ENCODE assay signal across 9 mouse cellular contexts in genomic region chr5:66337025-66337968, GRCm38 (mm10).
A peak's percentile ranks its signal among the peaks of the same experiment; 100 is the strongest.
DNase-seq lines count a peak whose midpoint lies in the region; ATAC-seq lines count a peak whose summit lies in the region.
"Had no signal": no experiment of that assay in that cellular context is flagged by ENCODE, and none has a peak within 500 bp of the region (broad histone marks: within the 10 kb centered on the region; RNA-seq: fewer than 3 reads in every experiment).

No protein-coding gene starts in this region.

- H3K27ac ChIP-seq in embryonic facial prominence, embryonic 13.5 days = no peak overlapping the region
- peak overlapping the region; percentile 81 for H3K27ac ChIP-seq in heart, embryonic 15.5 days
- no peak overlapping the region for H3K27ac ChIP-seq in kidney, embryonic 15.5 days
- H3K27ac ChIP-seq: macrophage had no signal

- peak overlapping the region; percentile 90 for H3K4me2 ChIP-seq in embryonic facial prominence, embryonic 13.5 days
- H3K4me2 ChIP-seq in heart, embryonic 15.5 days = peak overlapping the region; percentile 68
- H3K4me2 ChIP-seq in kidney, embryonic 15.5 days = peak overlapping the region; percentile 76

- WGBS in embryonic facial prominence, embryonic 13.5 days = 2% methylated on average over 38 of the region's 38 CpGs
- 6% methylated on average over 37 of the region's 38 CpGs for WGBS in heart, embryonic 15.5 days
- WGBS in kidney, embryonic 15.5 days = 7% methylated on average over 38 of the region's 38 CpGs

- peak overlapping the region; percentile 48 for H3K4me3 ChIP-seq in embryonic facial prominence, embryonic 13.5 days
- peak overlapping the region; percentile 54 for H3K4me3 ChIP-seq in heart, embryonic 15.5 days
- H3K4me3 ChIP-seq in kidney, embryonic 15.5 days (replicated peaks) = peak overlapping the region; percentile 40

- H3K9ac ChIP-seq in embryonic facial prominence, embryonic 13.5 days = peak overlapping the region; percentile 69
- peak overlapping the region; percentile 32 for H3K9ac ChIP-seq in heart, embryonic 15.5 days
- H3K9ac ChIP-seq in kidney, embryonic 15.5 days = peak overlapping the region; percentile 32; the same call in 1 of the 2 replicates

- H3K4me1 ChIP-seq in embryonic facial prominence, embryonic 13.5 days = peaks cover 28% of the 10 kb centered on the region
- peaks cover 19% of the 10 kb centered on the region for H3K4me1 ChIP-seq in heart, embryonic 15.5 days (replicated peaks)
- peaks cover 32% of the 10 kb centered on the region for H3K4me1 ChIP-seq in kidney, embryonic 15.5 days

- DNase-seq in CD4-positive, CD25-positive, alpha-beta regulatory T cell, adult 2 months (ENCODE audit: low read depth, low spot score) = peak; percentile 62
- peak; percentile 80 for DNase-seq in adrenal gland, postnatal 14 days
- DNase-seq in lung, postnatal 14 days = peak; percentile 42
- peak; percentile 25 for DNase-seq in retina, postnatal 7 days (ENCODE audit: low read depth, low spot score)
- no peak for DNase-seq in frontal cortex, adult 2 months (ENCODE audit: extremely low spot score in 1 of 2, low spot score in 1 of 2)

- peak; percentile 74 for ATAC-seq in embryonic facial prominence, embryonic 13.5 days (ENCODE audit: insufficient number of reproducible peaks, insufficient read depth, low FRiP score, low TSS enrichment, low read depth)
- peak; percentile 82 for ATAC-seq in heart, embryonic 15.5 days (replicated peaks; ENCODE audit: insufficient number of reproducible peaks, insufficient read depth, low FRiP score, low read depth)
- ATAC-seq in kidney, embryonic 15.5 days (replicated peaks; ENCODE audit: low FRiP score) = peak; percentile 80

- no peaks in the 10 kb centered on the region for H3K36me3 ChIP-seq in embryonic facial prominence, embryonic 13.5 days
- H3K36me3 ChIP-seq in heart, embryonic 15.5 days = no peaks in the 10 kb centered on the region
- H3K36me3 ChIP-seq in kidney, embryonic 15.5 days = no peaks in the 10 kb centered on the region

- H3K27me3 ChIP-seq in embryonic facial prominence, embryonic 13.5 days = peaks cover 14% of the 10 kb centered on the region
- H3K27me3 ChIP-seq in heart, embryonic 15.5 days = no peaks in the 10 kb centered on the region
- peaks cover 17% of the 10 kb centered on the region; the same call in 1 of the 2 replicates for H3K27me3 ChIP-seq in kidney, embryonic 15.5 days

- H3K9me3 ChIP-seq in embryonic facial prominence, embryonic 13.5 days = no peaks in the 10 kb centered on the region
- H3K9me3 ChIP-seq in heart, embryonic 15.5 days (replicated peaks) = no peaks in the 10 kb centered on the region
- no peaks in the 10 kb centered on the region for H3K9me3 ChIP-seq in kidney, embryonic 15.5 days (replicated peaks)

Comparison
In these comparisons a context has a peak if more than half of its experiments do, and no peak if none do; other contexts are left out.
1. DNase-seq: peak in CD4-positive, CD25-positive, alpha-beta regulatory T cell, adult 2 months (single experiment), adrenal gland, postnatal 14 days (single experiment), lung, postnatal 14 days (single experiment) and retina, postnatal 7 days (single experiment); none in frontal cortex, adult 2 months (0 of 2).
2. Peak in every context shown above with its lines, with median percentiles within 50 percentile points of each other: ATAC-seq, H3K4me2 ChIP-seq, H3K4me3 ChIP-seq and H3K9ac ChIP-seq.